Mouse (Mus musculus): ENCODE data around the gene Slc4a1ap. TPM values are rescaled to one million over a fixed set of nuclear protein-coding genes. Genes with fewer than 3 reads are reported as not detected.

Gene Slc4a1ap
- polyA plus RNA-seq, 1 experiment from 2014 or later: 37.0 TPM

GRCm38 (mm10) chr5:31596481-31597429, 70.0 kb downstream of the Slc4a1ap start, which contains the start of gene Mrpl33:
Mrpl33 (plus strand) TSS chr5:31596935.
- H3K4me3 ChIP-seq: peak within 1 kb of the TSS; percentile 32
- H3K4me1 ChIP-seq: peaks cover 11% of the 10 kb centered on the region; the same call in 1 of the 2 replicates
- WGBS: 8% methylated on average over 26 of the region's 26 CpGs
- H3K9me3 ChIP-seq: no peaks in the 10 kb centered on the region
- no peak within 1 kb of the TSS for H3K27ac ChIP-seq
- no peaks in the 10 kb centered on the region for H3K36me3 ChIP-seq (replicated peaks)
- no peaks in the 10 kb centered on the region for H3K27me3 ChIP-seq (replicated peaks)
- H3K4me2 ChIP-seq: peak within 1 kb of the TSS; percentile 51
- H3K9ac ChIP-seq: peak within 1 kb of the TSS; percentile 23; the same call in 1 of the 2 replicates
- peak; percentile 50; the same call in 1 of the 2 replicates for ATAC-seq (replicated peaks)

- H3K9me3 ChIP-seq: no peaks in the 10 kb centered on the region
- WGBS: 56% methylated on average over 6 of the region's 6 CpGs
Measured at GRCm38 (mm10) chr5:31597430-31597944, 70.7 kb downstream of the Slc4a1ap start.

GRCm38 (mm10) chr5:31598121-31598520, 71.3 kb downstream of the Slc4a1ap start:
- H3K27ac ChIP-seq: no peak overlapping the region
- H3K9me3 ChIP-seq: no peaks in the 10 kb centered on the region
- peaks cover 11% of the 10 kb centered on the region; the same call in 1 of the 2 replicates for H3K4me1 ChIP-seq
- no peaks in the 10 kb centered on the region for H3K27me3 ChIP-seq (replicated peaks)
- ATAC-seq (replicated peaks): no peak
- WGBS: 81% methylated on average over 7 of the region's 7 CpGs
- no peak overlapping the region for H3K4me2 ChIP-seq
- H3K36me3 ChIP-seq (replicated peaks): no peaks in the 10 kb centered on the region
- H3K9ac ChIP-seq: no peak overlapping the region
- no peak overlapping the region for H3K4me3 ChIP-seq

More at GRCm38 (mm10) chr5:31597430-31597944, 70.7 kb downstream of the Slc4a1ap start:
- Histone ChIP-seq H3K4me2 (peak overlapping the region; percentile 51; the same call in 1 of the 2 replicates), H3K4me3 (no peak overlapping the region), H3K4me1 (peaks cover 11% of the 10 kb centered on the region; the same call in 1 of the 2 replicates), H3K27ac (no peak overlapping the region), H3K27me3 (replicated peaks) (no peaks in the 10 kb centered on the region), H3K9ac (no peak overlapping the region), H3K36me3 (replicated peaks) (no peaks in the 10 kb centered on the region)
- ATAC-seq (replicated peaks): no peak

- no peak overlapping the region for H3K27ac ChIP-seq
- no peak for ATAC-seq (replicated peaks)
- peaks cover 11% of the 10 kb centered on the region; the same call in 1 of the 2 replicates for H3K4me1 ChIP-seq
- H3K9ac ChIP-seq: no peak overlapping the region
- no peaks in the 10 kb centered on the region for H3K9me3 ChIP-seq
- H3K4me2 ChIP-seq: no peak overlapping the region
- H3K4me3 ChIP-seq: no peak overlapping the region
- H3K27me3 ChIP-seq (replicated peaks): no peaks in the 10 kb centered on the region
- 58% methylated on average over 4 of the region's 4 CpGs for WGBS
- no peaks in the 10 kb centered on the region for H3K36me3 ChIP-seq (replicated peaks)
Measured at GRCm38 (mm10) chr5:31598579-31598978, 71.8 kb downstream of the Slc4a1ap start.

- 78% methylated on average over 2 of the region's 2 CpGs for WGBS
- no peak overlapping the region for H3K27ac ChIP-seq
- no peak for ATAC-seq (replicated peaks)
Measured at GRCm38 (mm10) chr5:31599161-31599560, 72.4 kb downstream of the Slc4a1ap start.

GRCm38 (mm10) chr5:31601162-31601722, 74.4 kb downstream of the Slc4a1ap start:
- Histone ChIP-seq H3K4me3 (no peak overlapping the region), H3K9me3 (no peaks in the 10 kb centered on the region), H3K4me2 (no peak overlapping the region), H3K27ac (no peak overlapping the region), H3K4me1 (peaks cover 8% of the 10 kb centered on the region; the same call in 1 of the 2 replicates), H3K27me3 (replicated peaks) (no peaks in the 10 kb centered on the region), H3K9ac (no peak overlapping the region), H3K36me3 (replicated peaks) (no peaks in the 10 kb centered on the region)
- WGBS: 90% methylated on average over 7 of the region's 7 CpGs
- ATAC-seq (replicated peaks): no peak

More at GRCm38 (mm10) chr5:31599161-31599560, 72.4 kb downstream of the Slc4a1ap start:
- H3K9me3 ChIP-seq: no peaks in the 10 kb centered on the region
- H3K9ac ChIP-seq: no peak overlapping the region
- no peak overlapping the region for H3K4me3 ChIP-seq
- H3K27me3 ChIP-seq (replicated peaks): no peaks in the 10 kb centered on the region
- peaks cover 11% of the 10 kb centered on the region; the same call in 1 of the 2 replicates for H3K4me1 ChIP-seq
- no peak overlapping the region for H3K4me2 ChIP-seq
- H3K36me3 ChIP-seq (replicated peaks): no peaks in the 10 kb centered on the region

- peaks cover 2% of the 10 kb centered on the region; the same call in 1 of the 2 replicates for H3K4me1 ChIP-seq
- no peaks in the 10 kb centered on the region for H3K9me3 ChIP-seq
- no peak for ATAC-seq (replicated peaks)
- 100% methylated on average over 1 of the region's 1 CpGs for WGBS
- no peak overlapping the region for H3K27ac ChIP-seq
- no peak overlapping the region for H3K9ac ChIP-seq
- H3K27me3 ChIP-seq (replicated peaks): no peaks in the 10 kb centered on the region
- H3K4me2 ChIP-seq: no peak overlapping the region
- no peaks in the 10 kb centered on the region for H3K36me3 ChIP-seq (replicated peaks)
- H3K4me3 ChIP-seq: no peak overlapping the region
Measured at GRCm38 (mm10) chr5:31602377-31602776, 75.6 kb downstream of the Slc4a1ap start.

- no peak overlapping the region for H3K4me2 ChIP-seq
- 87% methylated on average over 6 of the region's 6 CpGs for WGBS
- no peak for ATAC-seq (replicated peaks)
- H3K27me3 ChIP-seq (replicated peaks): no peaks in the 10 kb centered on the region
- H3K4me1 ChIP-seq: no peaks in the 10 kb centered on the region
- no peak overlapping the region for H3K9ac ChIP-seq
- H3K9me3 ChIP-seq: no peaks in the 10 kb centered on the region
- no peak overlapping the region for H3K27ac ChIP-seq
- no peak overlapping the region for H3K4me3 ChIP-seq
- no peaks in the 10 kb centered on the region for H3K36me3 ChIP-seq (replicated peaks)
Measured at GRCm38 (mm10) chr5:31603766-31604165, 77.0 kb downstream of the Slc4a1ap start.

GRCm38 (mm10) chr5:31606151-31606550, 79.4 kb downstream of the Slc4a1ap start:
- Histone ChIP-seq H3K4me2 (no peak overlapping the region), H3K9me3 (no peaks in the 10 kb centered on the region), H3K27me3 (replicated peaks) (no peaks in the 10 kb centered on the region), H3K27ac (no peak overlapping the region), H3K4me1 (no peaks in the 10 kb centered on the region), H3K36me3 (replicated peaks) (no peaks in the 10 kb centered on the region), H3K4me3 (no peak overlapping the region), H3K9ac (no peak overlapping the region)
- 50% methylated on average over 3 of the region's 3 CpGs for WGBS
- no peak for ATAC-seq (replicated peaks)

Other genes starting within 250 kb of the Slc4a1ap start
- gene Ift172, start 235.9 kb upstream of the Slc4a1ap start, polyA plus RNA-seq (2015; fragmentation: Nextera tagmentation; extraction: Ambion mirVana): 34.3 and 36.6 TPM in 2 replicates
- 107 and 113 TPM in 2 replicates for gene Fndc4, start 230.9 kb upstream of the Slc4a1ap start, polyA plus RNA-seq (2015; fragmentation: Nextera tagmentation; extraction: Ambion mirVana)
- 0.50 and 0.74 TPM in 2 replicates for gene Gckr, start 229.6 kb upstream of the Slc4a1ap start, polyA plus RNA-seq (2015; fragmentation: Nextera tagmentation; extraction: Ambion mirVana)
- 141 and 145 TPM in 2 replicates for gene Zfp512, start 74.6 kb upstream of the Slc4a1ap start, polyA plus RNA-seq (2015; fragmentation: Nextera tagmentation; extraction: Ambion mirVana)
- gene 4930548H24Rik, start 41.3 kb upstream of the Slc4a1ap start, polyA plus RNA-seq (2015; fragmentation: Nextera tagmentation; extraction: Ambion mirVana): not detected in 2 replicates
- 79.8 and 81.6 TPM in 2 replicates for gene Gpn1, start 32.3 kb upstream of the Slc4a1ap start, polyA plus RNA-seq (2015; fragmentation: Nextera tagmentation; extraction: Ambion mirVana)
- gene Supt7l, start 812 bp downstream of the Slc4a1ap start, polyA plus RNA-seq (2015; fragmentation: Nextera tagmentation; extraction: Ambion mirVana): 27.8 and 27.9 TPM in 2 replicates
- 176 and 183 TPM in 2 replicates for gene Mrpl33, start 69.9 kb downstream of the Slc4a1ap start, polyA plus RNA-seq (2015; fragmentation: Nextera tagmentation; extraction: Ambion mirVana)
- 1.7 and 2.0 TPM in 2 replicates for gene Rbks, start 170.6 kb downstream of the Slc4a1ap start, polyA plus RNA-seq (2015; fragmentation: Nextera tagmentation; extraction: Ambion mirVana)
- 51.2 and 53.2 TPM in 2 replicates for gene Babam2, start 170.7 kb downstream of the Slc4a1ap start, polyA plus RNA-seq (2015; fragmentation: Nextera tagmentation; extraction: Ambion mirVana)